Mouse (Mus musculus) gastrocnemius, postnatal 14 days (tissue): ENCODE measurements around the gene Adap1. TPM values are rescaled to one million over a fixed set of nuclear protein-coding genes. Genes with fewer than 3 reads are reported as not detected.

ENCODE experiments used
- DNase-seq: peaks from one replicate; pipeline ENCODE4 v3.0.0; 2021; ENCODE audit warnings: mixed read lengths
- intact Hi-C: fragments of 180-260 bp; cut with DNase I; formaldehyde crosslinking; loops from one replicate; pipeline ENCODE4 v1.15.1; 2025; ENCODE audit warnings: low total_unique reads
- microRNA-seq, 2 experiments: library from miRNA; unstranded; fragments of <30 nt; microRNA quantifications; one replicate each; pipeline ENCODE4 v1.2.0; 2021
- total RNA-seq, 2 experiments: library from RNA; stranded (reverse); gene quantifications; 2 replicates each; pipeline ENCODE4 v1.2.3; 2021

Gene Adap1
- total RNA-seq, 2 experiments from 2014 or later: 0.78 to 2.0 TPM

DNA sequence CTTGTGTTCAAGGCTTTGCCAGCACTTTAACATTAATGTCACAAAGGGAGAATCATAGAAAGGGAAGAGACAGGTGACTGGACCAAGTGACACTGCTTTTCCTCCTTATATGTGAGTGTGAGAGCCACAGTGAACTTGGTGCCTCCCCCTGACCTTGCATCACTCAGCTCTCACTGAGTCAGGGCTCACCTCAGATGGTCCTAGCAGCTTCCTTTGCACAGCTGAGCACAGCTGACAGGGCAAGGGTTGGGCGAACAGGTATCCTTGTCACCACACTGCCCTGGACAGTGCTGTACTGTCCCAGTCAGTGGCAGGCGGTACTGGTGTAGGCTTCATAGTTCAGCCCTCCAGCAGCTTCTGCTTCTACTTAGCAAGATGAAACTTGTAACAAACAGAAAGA lies 97.8 kb downstream of the Adap1 start:
- intact Hi-C loops: no loop called here
- DNase-seq: no peak

- intact Hi-C loops: no loop called here
- DNase-seq: no peak
Observed at GRCm38 (mm10) chr5:139227236-139227635, 98.2 kb downstream of the Adap1 start.

GRCm38 (mm10) chr5:139223331-139223730 lies 102.1 kb downstream of the Adap1 start:
- intact Hi-C loops: no loop called here
- no peak for DNase-seq

Small RNA genes within 50 kb of the gene (microRNA-seq; reads per million reads assigned to microRNA genes)
- gene Mir339: 172 to 212 reads per million in 2 experiments

Other genes starting within 250 kb of the Adap1 start
- 1 to 10 TPM; 1.1 to 2.1 TPM for gene Prkar1b, start 175.6 kb downstream of the Adap1 start, total RNA-seq
- gene Dnaaf5, start 175.4 kb downstream of the Adap1 start, total RNA-seq: 10 to 100 TPM in 1 of 2 experiments, 1 to 10 TPM in 1; 9.3 to 10.2 TPM
- 10 to 100 TPM; 31.0 to 33.2 TPM for gene Sun1, start 125.0 kb downstream of the Adap1 start, total RNA-seq
- 10 to 100 TPM; 36.2 to 39.8 TPM for gene Get4, start 73.3 kb downstream of the Adap1 start, total RNA-seq
- gene Cox19, start 25.8 kb upstream of the Adap1 start, total RNA-seq: 10 to 100 TPM; 58.6 to 79.3 TPM
- not detected for gene Cyp2w1, start 27.0 kb upstream of the Adap1 start, total RNA-seq
- gene Gpr146, start 52.1 kb upstream of the Adap1 start, total RNA-seq: 10 to 100 TPM; 17.2 to 26.0 TPM
- under 1 TPM; 0.39 to 0.60 TPM for gene C130050O18Rik, start 79.7 kb upstream of the Adap1 start, total RNA-seq
- gene Gper1, start 97.5 kb upstream of the Adap1 start, total RNA-seq: 1 to 10 TPM; 2.2 to 2.4 TPM
- gene 3110082I17Rik, start 134.9 kb upstream of the Adap1 start, total RNA-seq: 1 to 10 TPM; 9.2 TPM
- 10 to 100 TPM in 1 of 2 experiments, 1 to 10 TPM in 1; 8.6 to 10.2 TPM for gene Zfand2a, start 158.9 kb upstream of the Adap1 start, total RNA-seq
- gene Uncx, start 217.9 kb upstream of the Adap1 start, total RNA-seq: not detected